Mouse (Mus musculus): ENCODE data around the gene Klk1b3. TPM values are rescaled to one million over a fixed set of nuclear protein-coding genes. Genes with fewer than 3 reads are reported as not detected.
A peak's percentile ranks its signal among the peaks of the same experiment; 100 is the strongest.
"Not testable (repeated sequence)": the region's sequence is repeated elsewhere in the genome, so short reads cannot be mapped to it uniquely, and the experiment has no call there.

Klk1b3 gene
- polyA plus RNA-seq, 1 experiment from 2014 or later: not detected

- WGBS: 61% methylated on average over 1 of the region's 1 CpGs
- TF ChIP-seq CTCF (IDR thresholded peaks at IDR 0.05; ENCODE audit: low read depth): no peak
- no peak overlapping the region for H3K9ac ChIP-seq
- peaks cover 13% of the 10 kb centered on the region for H3K36me3 ChIP-seq (ENCODE audit: insufficient read depth)
- H3K27me3 ChIP-seq (ENCODE audit: insufficient read depth, low read length): no peaks in the 10 kb centered on the region
- ATAC-seq (ENCODE audit: insufficient read depth): no peak
- no peak for DNase-seq
- no peak overlapping the region for H3K4me3 ChIP-seq (ENCODE audit: low read depth, low read length)
- no peak overlapping the region for H3K27ac ChIP-seq (ENCODE audit: low read depth)
- no peak overlapping the region for H3K4me2 ChIP-seq
- H3K4me1 ChIP-seq (ENCODE audit: insufficient read depth): peaks cover 6% of the 10 kb centered on the region; the same call in 1 of the 2 replicates
- no peaks in the 10 kb centered on the region for H3K9me3 ChIP-seq (ENCODE audit: low read depth, low read length)
Measured at GRCm38 (mm10) chr7:44244080-44244479, 46.1 kb downstream of the Klk1b3 start.

GRCm38 (mm10) chr7:44246055-44246983 lies 48.3 kb downstream of the Klk1b3 start, which contains the start of the genes 1700028J19Rik and 2410002F23Rik:
Gene 1700028J19Rik (minus strand): TSS chr7:44246695.
Gene 2410002F23Rik (plus strand): TSS chr7:44246722.
- H3K9me3 ChIP-seq (ENCODE audit: low read depth, low read length): no peaks in the 10 kb centered on the region
- peak within 1 kb of the TSS; percentile 93 for H3K9ac ChIP-seq
- peak within 1 kb of the TSS; percentile 95 for H3K27ac ChIP-seq (ENCODE audit: low read depth)
- peaks cover 6% of the 10 kb centered on the region; the same call in 1 of the 2 replicates for H3K4me1 ChIP-seq (ENCODE audit: insufficient read depth)
- peak within 1 kb of the TSS; percentile 71 for H3K4me2 ChIP-seq
- H3K36me3 ChIP-seq (ENCODE audit: insufficient read depth): peaks cover 34% of the 10 kb centered on the region
- ATAC-seq (ENCODE audit: insufficient read depth) (peak; percentile 86), DNase-seq (peak; percentile 96)
- no peaks in the 10 kb centered on the region for H3K27me3 ChIP-seq (ENCODE audit: insufficient read depth, low read length)
- TF ChIP-seq CTCF (IDR thresholded peaks at IDR 0.05; ENCODE audit: low read depth): 0 out of 2 replicates have a peak, but pooled peaks have one; percentile 3
- H3K4me3 ChIP-seq (ENCODE audit: low read depth, low read length): peak within 1 kb of the TSS; percentile 95
- WGBS: under 1% methylated on average over 62 of the region's 62 CpGs

- under 1% methylated on average over 23 of the region's 23 CpGs for WGBS
- peak; percentile 74 for DNase-seq
- H3K27ac ChIP-seq (ENCODE audit: low read depth): peak overlapping the region; percentile 95
- H3K4me2 ChIP-seq: peak overlapping the region; percentile 71
- peaks cover 6% of the 10 kb centered on the region; the same call in 1 of the 2 replicates for H3K4me1 ChIP-seq (ENCODE audit: insufficient read depth)
- peak overlapping the region; percentile 95 for H3K4me3 ChIP-seq (ENCODE audit: low read depth, low read length)
- no peaks in the 10 kb centered on the region for H3K9me3 ChIP-seq (ENCODE audit: low read depth, low read length)
- no peak for TF ChIP-seq CTCF (IDR thresholded peaks at IDR 0.05; ENCODE audit: low read depth)
- no peaks in the 10 kb centered on the region for H3K27me3 ChIP-seq (ENCODE audit: insufficient read depth, low read length)
- peak; percentile 22 for ATAC-seq (ENCODE audit: insufficient read depth)
- H3K36me3 ChIP-seq (ENCODE audit: insufficient read depth): peaks cover 34% of the 10 kb centered on the region
- peak overlapping the region; percentile 93 for H3K9ac ChIP-seq
Measured at GRCm38 (mm10) chr7:44246984-44247470, 49.0 kb downstream of the Klk1b3 start.

GRCm38 (mm10) chr7:44247971-44248370 lies 50.0 kb downstream of the Klk1b3 start:
- Histone ChIP-seq H3K27ac (ENCODE audit: low read depth) (no peak overlapping the region), H3K4me3 (ENCODE audit: low read depth, low read length) (peak overlapping the region; percentile 95), H3K9ac (peak overlapping the region; percentile 93), H3K4me2 (peak overlapping the region; percentile 71), H3K36me3 (ENCODE audit: insufficient read depth) (peaks cover 44% of the 10 kb centered on the region), H3K4me1 (ENCODE audit: insufficient read depth) (peaks cover 6% of the 10 kb centered on the region; the same call in 1 of the 2 replicates), H3K9me3 (ENCODE audit: low read depth, low read length) (no peaks in the 10 kb centered on the region), H3K27me3 (ENCODE audit: insufficient read depth, low read length) (no peaks in the 10 kb centered on the region)
- WGBS: 79% methylated on average over 2 of the region's 2 CpGs
- no peak for TF ChIP-seq CTCF (IDR thresholded peaks at IDR 0.05; ENCODE audit: low read depth)
- DNase-seq: no peak
- no peak for ATAC-seq (ENCODE audit: insufficient read depth)

- no peak overlapping the region for H3K27ac ChIP-seq (ENCODE audit: low read depth)
- DNase-seq (no peak), ATAC-seq (ENCODE audit: insufficient read depth) (no peak)
- H3K36me3 ChIP-seq (ENCODE audit: insufficient read depth): peaks cover 55% of the 10 kb centered on the region
- no peak overlapping the region for H3K4me2 ChIP-seq
- 88% methylated on average over 4 of the region's 4 CpGs for WGBS
- no peak overlapping the region for H3K9ac ChIP-seq
- H3K9me3 ChIP-seq (ENCODE audit: low read depth, low read length): no peaks in the 10 kb centered on the region
- H3K4me1 ChIP-seq (ENCODE audit: insufficient read depth): peaks cover 6% of the 10 kb centered on the region; the same call in 1 of the 2 replicates
- H3K4me3 ChIP-seq (ENCODE audit: low read depth, low read length): no peak overlapping the region
- no peak for TF ChIP-seq CTCF (IDR thresholded peaks at IDR 0.05; ENCODE audit: low read depth)
- H3K27me3 ChIP-seq (ENCODE audit: insufficient read depth, low read length): no peaks in the 10 kb centered on the region
Measured at GRCm38 (mm10) chr7:44249248-44249647, 51.3 kb downstream of the Klk1b3 start.

GRCm38 (mm10) chr7:44250732-44251275 lies 52.8 kb downstream of the Klk1b3 start:
- peaks cover 55% of the 10 kb centered on the region for H3K36me3 ChIP-seq (ENCODE audit: insufficient read depth)
- WGBS: 86% methylated on average over 17 of the region's 17 CpGs

More at GRCm38 (mm10) chr7:44250732-44251275, 52.8 kb downstream of the Klk1b3 start:
- not testable (repeated sequence) for H3K4me2 ChIP-seq; H3K4me1 ChIP-seq (ENCODE audit: insufficient read depth); H3K9ac ChIP-seq; DNase-seq; H3K27ac ChIP-seq (ENCODE audit: low read depth); ATAC-seq (ENCODE audit: insufficient read depth); H3K4me3 ChIP-seq (ENCODE audit: low read depth, low read length); H3K9me3 ChIP-seq (ENCODE audit: low read depth, low read length); H3K27me3 ChIP-seq (ENCODE audit: insufficient read depth, low read length)

Other genes with a start within 250 kb of the Klk1b3 start
- not detected in 2 replicates for gene Klk1b8, start 247.5 kb upstream of the Klk1b3 start, polyA plus RNA-seq (2014; fragmentation: Nextera tagmentation; extraction: Ambion mirVana)
- not detected in 2 replicates for gene Klk1b1, start 231.4 kb upstream of the Klk1b3 start, polyA plus RNA-seq (2014; fragmentation: Nextera tagmentation; extraction: Ambion mirVana)
- gene Klk1b9, start 222.1 kb upstream of the Klk1b3 start, polyA plus RNA-seq (2014; fragmentation: Nextera tagmentation; extraction: Ambion mirVana): not detected in 2 replicates
- gene Klk1b11, start 202.3 kb upstream of the Klk1b3 start, polyA plus RNA-seq (2014; fragmentation: Nextera tagmentation; extraction: Ambion mirVana): not detected in 2 replicates
- not detected in 2 replicates for gene Klk1b26, start 186.0 kb upstream of the Klk1b3 start, polyA plus RNA-seq (2014; fragmentation: Nextera tagmentation; extraction: Ambion mirVana)
- not detected in 2 replicates for gene Klk1b27, start 145.9 kb upstream of the Klk1b3 start, polyA plus RNA-seq (2014; fragmentation: Nextera tagmentation; extraction: Ambion mirVana)
- gene Klk1b21, start 95.9 kb upstream of the Klk1b3 start, polyA plus RNA-seq (2014; fragmentation: Nextera tagmentation; extraction: Ambion mirVana): not detected in 2 replicates
- gene Klk1b22, start 85.5 kb upstream of the Klk1b3 start, polyA plus RNA-seq (2014; fragmentation: Nextera tagmentation; extraction: Ambion mirVana): not detected in 2 replicates
- not detected in 2 replicates for gene Klk1b16, start 61.4 kb upstream of the Klk1b3 start, polyA plus RNA-seq (2014; fragmentation: Nextera tagmentation; extraction: Ambion mirVana)
- gene Klk1b24, start 10.0 kb upstream of the Klk1b3 start, polyA plus RNA-seq (2014; fragmentation: Nextera tagmentation; extraction: Ambion mirVana): not detected in 2 replicates
- not detected in 2 replicates for gene Klk1b4, start 9.2 kb downstream of the Klk1b3 start, polyA plus RNA-seq (2014; fragmentation: Nextera tagmentation; extraction: Ambion mirVana)
- not detected in 2 replicates for gene Klk1b5, start 17.8 kb downstream of the Klk1b3 start, polyA plus RNA-seq (2014; fragmentation: Nextera tagmentation; extraction: Ambion mirVana)
- gene Klk1, start 27.2 kb downstream of the Klk1b3 start, polyA plus RNA-seq (2014; fragmentation: Nextera tagmentation; extraction: Ambion mirVana): 0.20 and 0.26 TPM in 2 replicates
- gene Gm36864, start 38.0 kb downstream of the Klk1b3 start, polyA plus RNA-seq (2014; fragmentation: Nextera tagmentation; extraction: Ambion mirVana): not detected in 2 replicates
- 0.96 and 1.5 TPM in 2 replicates for gene 1700028J19Rik, start 48.5 kb downstream of the Klk1b3 start, polyA plus RNA-seq (2014; fragmentation: Nextera tagmentation; extraction: Ambion mirVana)
- 142 and 146 TPM in 2 replicates for gene 2410002F23Rik, start 48.5 kb downstream of the Klk1b3 start, polyA plus RNA-seq (2014; fragmentation: Nextera tagmentation; extraction: Ambion mirVana)
- gene Acp4, start 59.2 kb downstream of the Klk1b3 start, polyA plus RNA-seq (2014; fragmentation: Nextera tagmentation; extraction: Ambion mirVana): 0.11 TPM in 1 of 2 replicates, not detected in the other
- not detected in 2 replicates for gene Gm15517, start 63.3 kb downstream of the Klk1b3 start, polyA plus RNA-seq (2014; fragmentation: Nextera tagmentation; extraction: Ambion mirVana)
- 1.8 TPM in 2 replicates for gene Clec11a, start 108.7 kb downstream of the Klk1b3 start, polyA plus RNA-seq (2014; fragmentation: Nextera tagmentation; extraction: Ambion mirVana)
- 1.3 and 1.6 TPM in 2 replicates for gene Shank1, start 112.1 kb downstream of the Klk1b3 start, polyA plus RNA-seq (2014; fragmentation: Nextera tagmentation; extraction: Ambion mirVana)
- 2.0 and 2.9 TPM in 2 replicates for gene Syt3, start 185.9 kb downstream of the Klk1b3 start, polyA plus RNA-seq (2014; fragmentation: Nextera tagmentation; extraction: Ambion mirVana)
- gene 1700008O03Rik, start 187.6 kb downstream of the Klk1b3 start, polyA plus RNA-seq (2014; fragmentation: Nextera tagmentation; extraction: Ambion mirVana): 0.71 and 1.2 TPM in 2 replicates
- gene Lrrc4b, start 230.8 kb downstream of the Klk1b3 start, polyA plus RNA-seq (2014; fragmentation: Nextera tagmentation; extraction: Ambion mirVana): 1.5 TPM in 2 replicates

Data from lung, embryonic 14.5 days (tissue).